Mouse (Mus musculus) MEL (cell line): Measurements from ENCODE around the gene Ddx1.

Source experiments
- MYB ChIP-seq: IDR thresholded peaks from 2 replicates; pipeline ENCODE4 v1.6.1; 2011; ENCODE audit warnings: mild to moderate bottlenecking, low read depth, low read length, improper control_type of control experiment
- NRF1 ChIP-seq: IDR thresholded peaks from 2 replicates; pipeline ENCODE4 v1.6.1; 2014; ENCODE audit warnings: low read depth, mild to moderate bottlenecking, inconsistent platforms, low read length, improper control_type of control experiment, moderate library complexity; ENCODE audit not compliant: poor library complexity, insufficient read depth, severe bottlenecking
- POLR2A ChIP-seq, 2 experiments: IDR thresholded peaks; 2 replicates each; pipeline ENCODE4 v1.6.1; 2011 to 2012; ENCODE audit warnings: low read length in 2 of 2, mild to moderate bottlenecking in 2 of 2, control low read depth in 1 of 2, improper control_type of control experiment in 1 of 2, low read depth in 1 of 2, moderate library complexity in 1 of 2; ENCODE audit not compliant: control insufficient read depth in 1 of 2, insufficient read depth in 1 of 2, poor library complexity in 1 of 2
- USF2 ChIP-seq, 2 experiments: IDR thresholded peaks; 2 replicates each; pipeline ENCODE4 v1.6.1; 2011 to 2012; ENCODE audit warnings: improper control_type of control experiment in 2 of 2, low read length in 2 of 2, borderline replicate concordance in 1 of 2, inconsistent platforms in 1 of 2, low read depth in 1 of 2, mild to moderate bottlenecking in 1 of 2; ENCODE audit not compliant: insufficient read depth in 1 of 2
- ZC3H11A ChIP-seq: IDR thresholded peaks from 2 replicates; pipeline ENCODE4 v1.6.1; 2012; ENCODE audit warnings: low read depth, mild to moderate bottlenecking, inconsistent platforms, low read length, improper control_type of control experiment
- ZMIZ1 ChIP-seq: IDR thresholded peaks from 2 replicates; pipeline ENCODE4 v1.6.1; 2012; ENCODE audit warnings: low read depth, mild to moderate bottlenecking, inconsistent platforms, low read length, improper control_type of control experiment, moderate library complexity

- TF ChIP-seq NRF1 (no peak), ZMIZ1 (no peak), USF2 (IDR thresholded peaks at IDR 0.05; ENCODE audit: borderline replicate concordance in 1 of 2, insufficient read depth in 1 of 2, low read depth in 1 of 2, low read length in 2 of 2) (no peak), POLR2A (IDR thresholded peaks at IDR 0.05; ENCODE audit: control insufficient read depth in 1 of 2, insufficient read depth in 1 of 2, low read depth in 1 of 2, low read length in 2 of 2, poor library complexity in 1 of 2) (no peak), ZC3H11A (no peak), MYB (no peak)
These were observed 72.9 kb downstream of the Ddx1 start for GRCm38 (mm10) chr12:13176136-13176535.
